Mouse (Mus musculus): ENCODE results near the gene Rdh13.

DNA sequence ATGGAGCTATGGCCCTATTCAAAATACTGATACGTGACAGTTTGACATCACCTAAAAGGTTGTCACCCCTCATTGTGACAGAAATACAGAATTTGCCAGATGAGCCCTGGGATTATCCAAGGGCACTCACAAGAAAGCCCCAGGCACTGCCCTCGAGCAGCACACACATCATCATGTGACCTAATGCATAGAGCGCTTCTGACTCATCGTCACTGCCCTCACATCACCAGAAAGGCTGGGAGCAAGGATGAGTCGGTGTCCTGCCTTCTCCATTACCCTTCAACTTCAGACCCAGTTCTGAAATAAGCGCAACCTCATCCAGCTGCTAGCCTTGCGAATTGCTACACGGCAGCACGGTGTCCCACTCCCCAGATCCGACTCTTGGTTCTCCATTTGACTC lies 4.9 kb downstream of the Rdh13 start:
- no peak for TF ChIP-seq CTCF (IDR thresholded peaks at IDR 0.05; ENCODE audit: low read depth, low read length)
- TF ChIP-seq POLR2A (IDR thresholded peaks at IDR 0.05; ENCODE audit: insufficient read depth, low read length) = no peak

Data from ES-Bruce4 (cell line).